Mouse (Mus musculus) heart, embryonic 15.5 days (tissue): ENCODE data around the gene Eya2. TPM values are rescaled to one million over a fixed set of nuclear protein-coding genes. Genes with fewer than 3 reads are reported as not detected.

Experiments used
- ATAC-seq: fragments of 200-750 bp; cut with Nextera tagmentation; replicated peaks from 2 replicates; pipeline ENCODE4 v1.8.0; 2017; ENCODE audit warnings: low read depth, moderate TSS enrichment; ENCODE audit not compliant: insufficient number of reproducible peaks, insufficient read depth, low FRiP score
- H3K27ac ChIP-seq: fragments of 300-500 bp; sonication (generic); 2 replicates; pipeline ENCODE4 v1.5.1; 2015; ENCODE audit warnings: mild to moderate bottlenecking, inconsistent platforms
- H3K27me3 ChIP-seq: fragments of 300-500 bp; sonication (generic); 2 replicates; pipeline ENCODE4 v1.6.1; 2015; ENCODE audit warnings: inconsistent platforms
- H3K36me3 ChIP-seq: fragments of 300-500 bp; sonication (generic); 2 replicates; pipeline ENCODE4 v1.6.1; 2015; ENCODE audit warnings: mild to moderate bottlenecking, inconsistent platforms
- H3K4me1 ChIP-seq: fragments of 300-500 bp; sonication (generic); replicated peaks from 2 replicates; pipeline ENCODE4 v1.6.1; 2015; ENCODE audit warnings: inconsistent platforms
- H3K4me2 ChIP-seq: fragments of 300-500 bp; sonication (generic); 2 replicates; pipeline ENCODE4 v1.6.1; 2015; ENCODE audit warnings: inconsistent platforms, mild to moderate bottlenecking, moderate library complexity
- H3K4me3 ChIP-seq: fragments of 300-500 bp; sonication (generic); 2 replicates; pipeline ENCODE4 v1.5.1; 2015; ENCODE audit warnings: mild to moderate bottlenecking, inconsistent platforms
- H3K9ac ChIP-seq: fragments of 300-500 bp; sonication (generic); 2 replicates; pipeline ENCODE4 v1.6.1; 2015; ENCODE audit warnings: mild to moderate bottlenecking, inconsistent platforms
- H3K9me3 ChIP-seq: fragments of 300-500 bp; sonication (generic); replicated peaks from 2 replicates; pipeline ENCODE4 v1.6.1; 2016; ENCODE audit warnings: inconsistent platforms
- WGBS: fragments of 180-500 bp; shearing (Covaris S2); methylation state at CpG from one replicate; pipeline ENCODE4 v1.1.7; 2015; ENCODE audit warnings: mixed read lengths; 5-methylcytosine and 5-hydroxymethylcytosine counted together
- polyA plus RNA-seq: library from polyadenylated mRNA; unstranded; fragments of >200 nt; fragmentation: Nextera tagmentation; extraction: Ambion mirVana; gene quantifications from 2 replicates; pipeline ENCODE4 v1.2.1, GENCODE M21; 2015

The Eya2 gene
- polyA plus RNA-seq, 1 experiment from 2014 or later = 1.3 TPM

DNA sequence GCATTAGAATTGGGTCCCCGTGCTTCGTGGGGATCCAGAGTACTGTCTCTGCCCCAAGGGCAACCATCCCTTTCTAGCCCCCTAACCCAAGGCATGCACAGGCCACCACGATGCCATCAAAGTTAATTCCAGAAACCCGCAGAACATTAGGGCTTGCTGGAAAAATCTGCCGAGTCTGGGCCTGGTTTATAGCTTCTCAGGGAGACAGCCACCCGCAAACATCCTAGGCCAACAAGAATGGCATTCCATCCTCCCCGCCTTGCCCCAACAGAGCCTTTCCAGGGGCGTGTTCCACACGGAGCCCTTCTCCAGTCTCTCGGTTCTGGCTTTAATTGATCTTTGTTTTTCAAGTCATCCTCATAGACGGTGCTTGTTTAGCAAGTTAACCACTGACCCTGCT is 153.6 kb downstream of the Eya2 start:
- no peaks in the 10 kb centered on the region for H3K9me3 ChIP-seq
- no peak for ATAC-seq
- H3K27me3 ChIP-seq = peaks cover 18% of the 10 kb centered on the region
- no peak overlapping the region for H3K9ac ChIP-seq
- H3K4me2 ChIP-seq = no peak overlapping the region
- no peaks in the 10 kb centered on the region for H3K36me3 ChIP-seq
- H3K27ac ChIP-seq = no peak overlapping the region
- no peaks in the 10 kb centered on the region for H3K4me1 ChIP-seq
- WGBS = 14% methylated on average over 11 of the region's 11 CpGs
- H3K4me3 ChIP-seq = no peak overlapping the region

- Histone ChIP-seq H3K9ac (no peak overlapping the region), H3K4me1 (no peaks in the 10 kb centered on the region), H3K27me3 (peaks cover 15% of the 10 kb centered on the region), H3K9me3 (no peaks in the 10 kb centered on the region), H3K36me3 (no peaks in the 10 kb centered on the region), H3K4me3 (no peak overlapping the region), H3K4me2 (peak overlapping the region; percentile 36; the same call in 1 of the 2 replicates), H3K27ac (no peak overlapping the region)
- no peak for ATAC-seq
- 25% methylated on average over 7 of the region's 7 CpGs for WGBS
These were observed 156.2 kb downstream of the Eya2 start for GRCm38 (mm10) chr2:165751068-165751467.

GRCm38 (mm10) chr2:165752704-165753103 is 157.9 kb downstream of the Eya2 start:
- Histone ChIP-seq H3K27ac (no peak overlapping the region), H3K4me3 (no peak overlapping the region), H3K9ac (no peak overlapping the region), H3K27me3 (peaks cover 12% of the 10 kb centered on the region), H3K4me1 (no peaks in the 10 kb centered on the region), H3K36me3 (no peaks in the 10 kb centered on the region), H3K4me2 (no peak overlapping the region), H3K9me3 (no peaks in the 10 kb centered on the region)
- ATAC-seq = no peak
- WGBS = 76% methylated on average over 4 of the region's 4 CpGs

DNA sequence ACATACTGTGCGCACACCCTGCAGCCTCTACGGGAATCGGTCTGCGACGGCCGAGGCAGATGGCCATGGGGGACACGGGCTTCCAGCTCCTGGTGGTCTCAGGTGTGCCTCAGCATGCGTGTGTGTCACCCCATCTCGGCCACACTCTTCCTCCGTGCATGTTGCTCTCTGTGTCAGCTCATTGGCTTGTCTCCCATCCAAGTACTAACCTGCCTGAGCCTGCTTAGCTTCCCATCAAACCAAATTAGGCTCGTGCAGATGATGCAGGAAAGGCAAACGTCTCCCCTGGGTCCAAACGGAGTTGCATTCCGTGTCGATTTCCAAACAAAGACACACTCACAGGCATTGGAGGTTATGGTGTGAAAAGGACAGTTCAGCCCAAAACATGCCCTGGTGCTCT is 163.0 kb downstream of the Eya2 start:
- no peaks in the 10 kb centered on the region for H3K27me3 ChIP-seq
- H3K36me3 ChIP-seq = no peaks in the 10 kb centered on the region
- ATAC-seq = no peak
- no peak overlapping the region for H3K4me3 ChIP-seq
- WGBS = 79% methylated on average over 15 of the region's 15 CpGs
- H3K9ac ChIP-seq = no peak overlapping the region
- H3K9me3 ChIP-seq = no peaks in the 10 kb centered on the region
- no peak overlapping the region for H3K27ac ChIP-seq
- H3K4me2 ChIP-seq = no peak overlapping the region
- no peaks in the 10 kb centered on the region for H3K4me1 ChIP-seq

DNA sequence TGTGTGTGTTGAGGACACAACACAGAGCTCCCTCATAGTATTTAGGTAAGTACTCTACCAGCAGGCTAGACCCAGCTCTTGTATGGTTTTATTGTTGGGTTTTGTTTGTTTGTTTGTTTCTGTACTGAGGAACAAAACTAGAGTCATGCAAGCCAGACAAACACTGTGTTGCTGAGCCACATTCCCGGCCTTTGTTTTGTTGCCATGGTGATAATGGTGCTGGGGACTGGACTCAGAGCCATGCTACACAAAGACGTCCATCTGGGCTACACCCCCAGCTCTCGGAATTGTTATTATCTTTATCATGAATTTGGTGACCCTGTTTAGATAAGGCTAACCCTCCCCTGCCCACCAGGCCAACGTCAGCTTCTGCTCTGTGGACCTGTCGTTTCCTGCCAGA is 163.7 kb downstream of the Eya2 start:
- ATAC-seq = no peak

DNA sequence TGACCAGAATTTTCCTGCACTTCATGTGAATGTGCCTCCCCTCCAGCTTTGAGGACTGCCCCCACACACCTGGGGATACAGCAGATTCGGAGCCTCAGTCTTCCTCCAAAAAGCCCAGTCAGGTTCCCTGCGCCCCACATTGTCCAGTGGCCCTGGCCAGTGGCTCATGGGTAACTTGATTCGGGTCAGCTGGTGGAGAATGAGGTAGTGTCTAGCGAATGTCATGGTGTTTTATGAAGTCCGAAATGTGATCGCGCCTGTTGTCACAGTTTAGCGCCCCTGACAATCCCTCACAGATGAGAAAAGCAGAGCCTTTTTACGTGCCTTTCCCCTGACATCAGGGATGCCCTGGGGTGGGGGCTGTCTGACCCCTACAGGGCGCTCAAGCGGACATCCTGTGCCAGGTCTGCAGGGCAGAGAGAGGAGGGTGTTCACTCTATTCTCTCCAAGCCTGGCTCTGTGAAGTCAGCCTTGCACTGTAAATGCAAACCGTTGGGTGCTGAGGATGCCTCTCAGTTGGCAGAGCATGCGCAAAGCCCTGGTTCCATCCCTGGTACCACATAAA is 164.7 kb downstream of the Eya2 start:
- ATAC-seq = no peak

More for the DNA sequence above, 163.7 kb downstream of the Eya2 start:
- Histone ChIP-seq H3K27ac (no peak overlapping the region), H3K4me2 (no peak overlapping the region), H3K4me1 (no peaks in the 10 kb centered on the region), H3K27me3 (no peaks in the 10 kb centered on the region), H3K36me3 (no peaks in the 10 kb centered on the region), H3K9ac (no peak overlapping the region), H3K4me3 (no peak overlapping the region), H3K9me3 (no peaks in the 10 kb centered on the region)
- 18% methylated on average over 5 of the region's 5 CpGs for WGBS

DNA sequence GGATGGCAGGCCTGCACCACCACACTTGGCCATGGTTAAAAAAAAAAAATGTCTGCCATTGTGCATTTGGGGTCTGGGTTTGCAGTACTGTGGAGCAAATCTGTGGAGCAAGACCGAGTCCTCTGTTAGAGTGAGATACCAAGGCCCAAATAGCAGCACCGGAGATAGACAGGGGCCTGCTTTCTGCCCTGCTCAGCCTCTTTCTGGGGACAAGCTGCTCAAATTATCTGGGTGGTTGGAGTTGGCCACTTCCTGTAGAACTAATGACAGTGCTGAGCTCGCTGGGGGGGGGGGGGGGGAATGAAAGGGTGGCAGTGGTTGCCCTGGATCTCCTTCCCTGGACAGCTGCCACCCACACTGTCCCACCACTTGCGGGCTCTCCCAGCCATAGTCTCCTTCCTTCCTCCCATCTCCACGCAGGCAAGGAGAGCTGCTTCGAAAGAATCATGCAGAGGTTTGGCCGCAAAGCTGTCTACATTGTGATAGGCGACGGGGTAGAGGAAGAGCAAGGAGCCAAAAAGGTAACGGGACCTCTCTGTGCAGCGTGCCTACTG is 174.1 kb downstream of the Eya2 start:
- H3K9ac ChIP-seq = no peak overlapping the region
- H3K36me3 ChIP-seq = no peaks in the 10 kb centered on the region
- no peak for ATAC-seq
- no peak overlapping the region for H3K27ac ChIP-seq
- no peaks in the 10 kb centered on the region for H3K9me3 ChIP-seq
- H3K4me2 ChIP-seq = no peak overlapping the region
- no peaks in the 10 kb centered on the region for H3K27me3 ChIP-seq
- 0 out of 2 replicates have a peak, but pooled peaks cover 4% of the 10 kb centered on the region for H3K4me1 ChIP-seq
- H3K4me3 ChIP-seq = no peak overlapping the region
- WGBS = 37% methylated on average over 11 of the region's 11 CpGs

More for the DNA sequence above, 164.7 kb downstream of the Eya2 start:
- no peaks in the 10 kb centered on the region for H3K36me3 ChIP-seq
- no peak overlapping the region for H3K4me2 ChIP-seq
- no peak overlapping the region for H3K27ac ChIP-seq
- no peaks in the 10 kb centered on the region for H3K4me1 ChIP-seq
- no peaks in the 10 kb centered on the region for H3K9me3 ChIP-seq
- 80% methylated on average over 13 of the region's 13 CpGs for WGBS
- no peak overlapping the region for H3K9ac ChIP-seq
- H3K27me3 ChIP-seq = no peaks in the 10 kb centered on the region
- H3K4me3 ChIP-seq = no peak overlapping the region

DNA sequence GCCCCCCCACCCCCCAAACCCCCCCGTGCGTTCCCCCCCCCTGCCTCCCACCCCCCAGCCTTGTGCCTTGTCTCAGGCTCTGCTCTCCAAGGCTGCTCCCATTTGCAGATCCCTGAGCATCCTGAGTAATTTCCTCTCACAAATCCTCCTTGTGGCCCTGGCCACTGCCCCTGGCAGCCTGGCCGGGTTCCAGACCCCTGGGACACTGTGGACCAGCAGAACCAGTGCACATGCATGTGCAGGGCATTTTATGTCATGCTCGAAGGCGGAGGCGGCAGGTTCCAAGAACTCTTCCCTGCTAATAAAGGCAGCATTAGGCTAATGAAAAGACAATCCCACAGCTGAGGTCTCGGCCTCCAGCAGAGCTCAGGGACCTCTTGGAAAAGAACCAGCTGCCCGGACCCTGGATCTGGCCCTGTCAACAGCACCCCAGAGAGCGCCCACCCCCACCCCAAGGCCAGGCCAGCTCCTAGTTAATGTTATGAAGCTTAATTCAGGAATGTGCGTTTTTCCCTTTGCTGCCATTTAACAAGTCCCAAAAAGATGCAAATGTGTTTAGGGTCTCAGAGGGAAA is 174.6 kb downstream of the Eya2 start:
- ATAC-seq = no peak
- 56% methylated on average over 10 of the region's 10 CpGs for WGBS
- H3K4me3 ChIP-seq = no peak overlapping the region
- H3K27ac ChIP-seq = no peak overlapping the region
- no peaks in the 10 kb centered on the region for H3K9me3 ChIP-seq
- no peaks in the 10 kb centered on the region for H3K27me3 ChIP-seq
- H3K4me1 ChIP-seq = 0 out of 2 replicates have a peak, but pooled peaks cover 4% of the 10 kb centered on the region
- H3K36me3 ChIP-seq = no peaks in the 10 kb centered on the region
- no peak overlapping the region for H3K4me2 ChIP-seq
- H3K9ac ChIP-seq = no peak overlapping the region

GRCm38 (mm10) chr2:165778927-165779326 is 184.1 kb downstream of the Eya2 start:
- Histone ChIP-seq H3K4me1 (peaks cover 4% of the 10 kb centered on the region), H3K9me3 (no peaks in the 10 kb centered on the region), H3K4me2 (no peak overlapping the region), H3K4me3 (no peak overlapping the region), H3K9ac (no peak overlapping the region), H3K36me3 (peaks cover 15% of the 10 kb centered on the region; the same call in 1 of the 2 replicates), H3K27ac (no peak overlapping the region), H3K27me3 (no peaks in the 10 kb centered on the region)
- no peak for ATAC-seq
- WGBS = 21% methylated on average over 6 of the region's 6 CpGs

- no peak overlapping the region for H3K4me2 ChIP-seq
- peaks cover 5% of the 10 kb centered on the region for H3K4me1 ChIP-seq
- no peak for ATAC-seq
- no peak overlapping the region for H3K9ac ChIP-seq
- WGBS = 34% methylated on average over 5 of the region's 5 CpGs
- H3K9me3 ChIP-seq = no peaks in the 10 kb centered on the region
- H3K36me3 ChIP-seq = peaks cover 39% of the 10 kb centered on the region
- H3K4me3 ChIP-seq = no peak overlapping the region
- H3K27me3 ChIP-seq = no peaks in the 10 kb centered on the region
- H3K27ac ChIP-seq = no peak overlapping the region
These were observed 187.5 kb downstream of the Eya2 start for GRCm38 (mm10) chr2:165782324-165782723.

DNA sequence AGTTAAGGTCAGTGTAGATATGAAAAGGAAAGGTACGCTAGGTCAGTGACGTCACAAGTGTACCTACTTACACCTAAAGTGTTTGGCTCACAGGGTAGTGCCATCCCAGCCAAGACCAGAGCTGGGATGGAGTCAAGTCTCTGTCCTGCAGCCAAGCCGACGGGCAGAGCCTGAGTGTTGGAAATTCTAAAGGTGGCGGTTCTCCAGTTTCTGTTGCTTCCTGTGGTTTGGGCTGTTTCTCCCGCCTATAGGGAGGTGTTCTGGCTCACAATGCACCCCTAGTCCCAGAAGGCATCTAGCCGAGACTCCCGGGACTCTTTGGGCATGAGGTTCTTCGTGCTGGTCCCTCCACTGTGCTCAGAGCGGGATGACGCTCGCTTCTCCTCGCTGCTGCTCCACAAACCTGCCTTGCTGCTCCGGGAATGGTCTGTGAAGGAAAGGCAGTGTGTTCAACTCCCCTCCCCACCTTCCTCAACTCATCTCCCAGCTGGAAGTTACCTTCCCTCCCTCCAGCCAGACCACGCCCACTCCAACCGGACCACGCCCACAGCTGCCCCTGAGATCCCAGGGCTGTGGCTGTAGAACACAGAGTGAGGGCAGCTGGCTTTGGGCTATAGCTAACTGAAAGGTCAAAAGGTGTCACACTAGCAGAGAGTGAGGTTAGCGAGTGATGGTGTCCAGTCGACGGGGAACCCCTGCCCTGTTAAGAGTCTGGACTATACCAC is 190.6 kb downstream of the Eya2 start:
- 87% methylated on average over 20 of the region's 20 CpGs for WGBS
- Histone ChIP-seq H3K4me1 (peaks cover 14% of the 10 kb centered on the region), H3K4me3 (no peak overlapping the region), H3K36me3 (peaks cover 57% of the 10 kb centered on the region), H3K27ac (no peak overlapping the region), H3K27me3 (no peaks in the 10 kb centered on the region), H3K9me3 (no peaks in the 10 kb centered on the region), H3K9ac (no peak overlapping the region), H3K4me2 (no peak overlapping the region)
- ATAC-seq = no peak
